Mouse (Mus musculus) neutrophil, adult 5-6 weeks (primary cell): ENCODE results near the gene Gm21954. TPM values are rescaled to one million over a fixed set of nuclear protein-coding genes. Genes with fewer than 3 reads are reported as not detected.

ENCODE experiments used
- ATAC-seq: fragments of 151-379, 151-347 bp; 2 replicates; pipeline ENCODE4 v1.8.0; 2017; ENCODE audit warnings: mild to moderate bottlenecking, moderate TSS enrichment; ENCODE audit not compliant: insufficient number of reproducible peaks, poor library complexity, low FRiP score, severe bottlenecking; ENCODE audit errors: extremely low read depth
- total RNA-seq: library from RNA; stranded (forward); fragments of 200-1000 nt; gene quantifications from 2 replicates; pipeline ENCODE4 v1.2.3, GENCODE M21; 2017

Gene Gm21954
- total RNA-seq = not detected in 2 replicates

DNA sequence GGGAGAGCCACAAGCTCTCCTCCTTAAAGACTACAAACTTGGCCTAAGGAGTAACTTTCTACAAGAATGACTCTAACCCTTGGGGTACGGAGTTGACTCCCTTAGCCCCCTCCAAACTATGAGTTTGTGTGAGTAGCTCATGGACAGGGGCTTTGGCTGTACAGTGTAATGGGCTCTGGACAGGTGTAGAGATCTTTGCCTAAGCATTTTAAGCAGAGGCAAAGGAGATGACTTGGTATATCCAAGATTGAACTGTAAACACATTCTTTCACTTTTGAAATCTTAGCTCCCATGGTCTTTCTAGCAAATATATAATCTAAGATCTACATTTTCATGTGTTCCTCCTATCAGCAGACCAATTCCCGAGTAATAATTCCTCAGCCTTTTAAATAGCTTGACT, at the start of gene Gm21954:
TSS of gene Gm21954 (minus strand) at position 101 of the 400 bp plus-strand sequence.
- no peak for ATAC-seq

DNA sequence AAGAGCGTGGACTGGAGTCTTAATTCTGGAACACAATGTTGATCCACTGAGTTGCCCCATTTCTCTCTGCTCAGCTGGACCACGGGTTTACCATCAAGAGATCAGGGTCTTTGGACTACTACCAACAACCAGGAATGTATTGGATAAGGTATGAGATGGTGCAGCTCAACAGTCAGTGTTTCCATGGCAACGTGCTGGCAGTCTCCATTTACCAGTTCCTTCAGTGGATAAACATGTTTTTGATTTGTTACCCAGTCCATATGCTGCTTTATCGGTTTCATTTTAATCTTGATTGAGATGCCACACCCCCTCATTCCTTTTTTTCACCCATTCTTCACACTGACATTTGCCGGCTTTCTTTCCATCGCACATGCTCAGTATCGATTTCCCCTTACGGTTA, 49.8 kb upstream of the Gm21954 start:
- ATAC-seq = no peak

DNA sequence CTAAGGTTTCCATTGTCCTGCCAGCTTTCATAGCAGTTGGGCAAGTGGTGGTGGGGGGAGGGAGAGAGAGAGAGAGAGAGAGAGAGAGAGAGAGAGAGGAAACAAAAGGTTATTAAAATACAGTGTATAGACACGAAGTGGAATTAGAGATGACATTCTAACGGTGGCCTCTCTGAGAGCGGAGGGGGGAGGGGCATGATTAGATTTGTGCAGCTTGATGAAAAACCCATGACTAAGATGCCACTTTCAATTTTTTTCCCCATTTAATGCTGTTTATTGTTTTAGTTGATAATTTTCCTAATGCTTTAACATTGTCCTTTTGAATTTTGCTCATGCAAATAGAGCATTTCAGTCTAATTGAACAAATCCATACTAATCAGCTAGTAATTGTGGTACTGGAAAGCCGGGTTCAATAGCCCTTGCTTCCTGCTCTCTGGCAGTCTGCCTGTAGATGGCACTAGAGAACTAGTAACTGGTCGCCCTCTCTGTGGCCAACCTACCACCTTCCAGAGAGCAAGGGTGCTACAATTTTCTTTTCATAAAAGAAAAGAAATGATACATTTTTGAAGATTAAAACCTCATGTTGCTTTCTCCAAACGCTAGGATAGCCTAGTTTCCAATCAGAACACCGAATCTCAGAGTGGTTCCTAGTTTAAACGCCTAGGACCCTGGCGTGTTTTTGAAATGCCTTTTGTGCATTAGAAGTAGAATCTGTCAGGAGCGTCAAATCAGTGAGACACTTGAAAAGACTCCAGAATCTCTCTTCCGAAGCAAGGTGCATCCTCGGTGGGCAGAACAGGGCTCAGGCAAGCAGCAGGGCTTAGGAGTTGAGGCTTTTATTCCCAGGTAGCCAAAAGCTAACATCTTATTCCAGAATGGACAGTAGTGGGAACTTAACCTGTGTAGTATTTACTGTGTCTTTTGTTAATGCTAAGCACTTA, 48.5 kb upstream of the Gm21954 start:
- no peak for ATAC-seq

DNA sequence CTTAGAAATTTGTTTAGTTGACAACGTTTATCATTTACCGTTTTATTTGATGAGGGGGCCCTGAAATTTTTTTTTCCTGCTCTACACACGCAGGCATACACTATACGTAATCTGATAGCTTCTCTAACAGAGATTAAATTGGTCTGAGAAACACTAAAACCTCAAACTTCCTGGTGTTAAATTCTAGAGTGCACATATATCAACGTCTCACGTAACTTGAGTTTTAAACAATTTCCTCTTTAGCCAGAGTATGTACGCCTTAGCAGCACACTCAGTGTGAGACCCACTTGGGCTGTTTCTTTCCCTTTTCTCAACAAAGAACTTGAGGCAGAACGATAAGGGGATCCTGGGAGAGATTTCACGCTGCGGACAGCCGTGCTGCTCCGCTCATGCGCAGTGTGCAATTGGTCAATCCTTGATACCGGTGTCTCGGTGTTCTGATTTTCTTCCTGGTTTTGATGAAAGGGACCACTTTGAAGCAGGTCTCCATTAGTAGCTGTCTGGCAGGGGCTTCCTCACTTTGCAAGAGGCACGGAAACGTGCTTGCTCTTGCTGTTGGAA, 45.5 kb upstream of the Gm21954 start:
- ATAC-seq = no peak

DNA sequence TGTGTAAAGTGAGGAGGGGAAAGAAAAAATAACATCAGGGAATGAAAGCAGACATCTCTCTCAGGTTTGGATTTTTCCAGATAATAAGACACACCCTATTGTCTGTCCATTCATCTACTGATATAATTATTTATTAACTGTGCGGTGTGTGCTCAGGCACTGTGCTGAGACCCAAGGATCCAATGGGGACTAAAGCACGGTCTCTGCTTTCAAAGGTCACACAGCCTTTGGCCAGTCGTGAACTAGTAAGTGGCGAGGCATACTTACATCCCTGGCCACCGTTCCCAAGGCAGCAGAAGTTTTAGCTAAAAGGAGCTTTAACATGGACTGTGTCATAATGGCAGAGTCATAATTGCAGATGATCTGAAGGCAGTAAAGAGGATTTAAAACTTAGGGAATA, 44.0 kb upstream of the Gm21954 start:
- ATAC-seq = no peak

DNA sequence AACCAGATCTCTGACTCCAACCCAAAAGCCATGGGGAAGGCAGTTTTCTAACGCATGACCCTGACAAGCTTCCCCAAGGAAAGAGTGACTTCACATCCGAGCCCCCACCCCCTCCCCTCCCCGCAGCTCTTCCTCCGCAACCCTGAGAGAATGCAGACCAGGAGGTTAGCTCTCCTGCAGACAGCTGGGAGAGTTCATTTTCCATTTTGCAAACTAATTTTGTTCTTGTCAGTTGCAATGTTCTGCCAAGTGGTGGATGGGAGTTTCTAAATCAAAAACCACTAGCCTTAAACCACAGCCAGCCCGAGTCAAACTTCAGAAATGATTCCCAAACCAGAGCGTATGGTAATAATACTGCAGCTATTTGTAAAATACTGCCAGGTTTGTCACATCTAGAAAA, 39.6 kb upstream of the Gm21954 start:
- ATAC-seq = no peak

DNA sequence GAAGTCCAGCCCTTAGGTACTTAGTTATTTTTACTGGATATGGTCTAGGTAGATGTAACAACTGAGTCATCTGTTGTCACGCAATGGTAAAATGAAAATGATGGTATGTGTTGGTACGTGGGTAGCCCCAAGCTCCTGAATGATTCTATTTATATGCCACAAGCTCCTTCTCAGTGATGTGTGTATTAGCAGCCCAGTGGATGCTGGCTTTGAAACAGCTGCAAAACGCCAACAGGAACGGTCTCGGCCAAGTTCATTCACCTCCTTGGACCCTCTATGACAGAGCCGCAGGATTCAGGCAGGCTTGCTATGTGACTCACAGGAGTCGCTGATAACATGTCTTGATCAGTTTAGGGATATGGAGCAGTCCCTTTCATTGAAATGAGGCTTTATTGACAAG, 38.2 kb upstream of the Gm21954 start:
- ATAC-seq = no peak

DNA sequence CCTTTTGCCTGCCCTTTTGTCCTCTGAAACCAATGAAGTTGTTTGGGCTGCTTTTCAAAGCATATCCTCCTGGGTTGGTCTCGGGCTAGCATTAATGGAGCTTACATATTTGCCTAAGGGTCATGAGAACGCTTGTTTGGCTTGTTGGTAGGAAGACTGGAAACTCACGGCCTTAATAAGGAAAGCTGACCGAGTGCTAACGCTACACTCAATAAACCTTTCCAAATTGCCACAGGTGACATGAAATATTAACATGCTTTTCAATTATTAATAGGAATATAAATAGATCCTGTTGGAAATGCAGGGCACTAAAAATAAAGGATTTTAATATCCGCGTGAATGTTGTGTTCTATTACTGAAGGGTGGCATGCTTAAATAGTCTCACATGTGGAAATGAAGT, 27.3 kb upstream of the Gm21954 start:
- no peak for ATAC-seq

DNA sequence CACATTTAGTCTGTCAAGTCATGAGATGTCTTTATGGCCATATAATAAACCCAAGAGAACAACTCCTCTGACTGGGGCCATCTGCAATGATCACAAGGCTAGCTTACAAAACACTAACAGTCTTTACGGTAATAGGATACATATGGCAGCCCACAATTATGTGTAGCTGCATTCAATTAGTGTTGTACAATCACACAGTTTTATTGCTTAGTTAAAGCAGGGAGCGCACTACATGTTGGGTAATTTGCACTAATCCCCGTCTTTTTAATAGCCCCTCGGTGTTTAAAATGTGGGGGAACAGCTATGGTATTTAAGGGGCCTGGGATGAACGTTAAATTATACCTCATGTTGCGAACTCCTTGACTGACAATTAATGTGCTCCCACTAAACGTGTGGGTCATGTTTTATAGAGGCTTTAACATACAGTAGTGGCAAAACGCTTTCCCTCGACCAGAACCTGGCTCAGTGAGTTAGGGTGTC, 24.5 kb upstream of the Gm21954 start:
- ATAC-seq = no peak

DNA sequence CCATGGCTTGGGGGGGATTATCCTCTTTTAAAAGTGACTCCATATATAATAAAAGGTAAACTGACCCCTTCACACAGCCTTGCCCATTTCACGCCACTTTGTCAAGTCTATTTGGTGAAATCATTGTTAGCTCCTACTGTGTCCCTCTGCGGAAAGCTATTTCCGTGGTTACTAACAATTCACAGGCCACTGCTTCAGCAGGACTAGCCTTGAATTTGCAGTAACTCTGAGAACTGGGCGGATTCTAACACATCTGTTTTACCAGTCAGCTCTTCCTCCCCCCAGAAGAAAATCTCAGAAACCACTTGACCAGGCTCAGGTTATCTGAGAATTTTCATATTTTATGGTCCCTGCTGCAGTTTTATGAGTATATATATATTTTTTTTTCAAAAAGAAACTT, 23.9 kb upstream of the Gm21954 start:
- no peak for ATAC-seq

DNA sequence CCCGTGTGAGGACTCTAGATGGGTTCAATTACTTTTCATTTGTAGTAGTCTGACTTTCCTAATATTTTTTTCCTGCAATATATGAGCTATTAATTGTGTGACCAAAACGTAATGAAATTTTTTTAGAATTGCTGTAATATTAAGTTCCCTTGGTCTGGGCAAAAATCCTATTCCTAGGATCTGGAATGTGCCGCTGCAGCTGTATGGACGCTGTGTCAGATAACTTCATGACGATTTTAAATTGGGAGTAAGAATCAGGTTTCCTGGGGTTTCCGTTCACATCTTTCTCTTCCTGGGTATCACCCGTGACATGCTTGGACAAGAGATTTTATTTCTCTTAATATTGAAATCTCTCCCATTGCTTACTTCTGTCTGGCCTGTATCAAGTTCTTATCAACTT, 23.2 kb upstream of the Gm21954 start:
- no peak for ATAC-seq

DNA sequence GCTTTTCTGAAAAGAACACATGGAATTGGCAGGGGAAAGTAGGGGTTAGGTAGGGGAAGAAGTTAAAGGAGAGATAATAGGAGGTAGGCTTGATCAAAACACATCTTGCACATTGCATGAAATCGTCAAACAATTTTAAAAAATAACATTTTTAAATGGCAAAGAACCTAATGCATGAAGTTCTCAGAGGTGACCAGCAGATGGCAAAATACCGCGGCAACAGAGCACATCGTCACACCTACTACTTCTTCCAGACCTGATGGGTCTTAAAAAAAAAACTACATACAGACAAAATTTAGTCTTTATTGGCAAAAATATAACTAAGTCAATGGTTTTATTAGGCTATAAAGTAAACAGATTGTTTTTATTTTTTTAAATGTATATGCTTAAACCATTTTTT, 22.3 kb upstream of the Gm21954 start:
- no peak for ATAC-seq

DNA sequence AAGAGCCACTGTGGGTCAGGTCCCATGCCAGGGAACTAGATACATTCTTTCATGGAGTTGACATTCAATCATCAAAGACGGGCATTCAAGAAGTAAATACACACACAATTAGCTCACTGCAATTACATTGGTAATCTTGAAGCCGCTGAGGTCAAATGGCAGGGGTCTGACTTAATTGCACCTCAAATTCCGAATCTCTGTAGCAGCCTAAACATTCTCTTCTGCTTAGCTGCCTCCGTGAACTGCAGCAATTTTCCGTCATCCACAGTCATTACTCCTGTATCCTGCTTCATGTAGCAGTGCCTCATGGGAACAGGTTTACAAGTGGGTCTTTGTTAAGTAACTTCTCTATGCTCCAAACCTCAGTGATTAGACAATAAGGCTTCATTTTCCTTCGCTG, 20.0 kb upstream of the Gm21954 start:
- no peak for ATAC-seq

DNA sequence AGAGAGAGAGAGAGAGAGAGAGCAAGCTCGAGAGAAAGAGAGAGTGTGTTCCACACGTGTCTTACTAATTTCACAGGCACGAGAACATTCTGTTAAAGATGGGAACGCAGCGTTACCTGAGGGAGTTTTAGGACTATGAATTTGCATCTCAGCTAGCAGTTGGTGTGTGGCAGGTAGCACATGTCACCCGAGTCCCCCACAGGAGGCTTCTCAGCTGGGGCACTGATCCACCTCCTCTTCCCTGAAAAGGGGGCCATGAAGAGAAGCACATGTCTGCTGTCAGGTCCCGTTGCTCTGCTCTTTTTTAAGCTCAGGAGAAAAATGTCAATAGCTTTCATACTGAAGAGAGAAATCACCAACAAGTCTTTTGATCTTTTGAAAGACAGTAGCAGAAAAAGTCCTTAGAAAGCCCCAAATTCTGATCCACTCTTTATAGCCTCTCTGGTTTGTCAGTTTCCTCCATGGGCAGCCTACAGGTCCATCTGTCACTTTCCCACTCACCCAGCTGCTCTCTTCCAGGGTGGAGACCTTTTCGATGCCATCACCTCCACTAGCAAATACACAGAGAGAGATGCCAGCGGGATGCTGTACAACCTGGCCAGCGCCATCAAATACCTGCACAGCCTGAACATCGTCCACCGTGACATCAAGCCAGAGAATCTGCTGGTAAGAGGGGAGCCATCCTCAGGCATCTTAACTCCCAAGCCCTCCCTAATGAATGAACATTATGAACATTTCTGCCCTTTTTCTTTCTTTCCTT, 17.4 kb upstream of the Gm21954 start:
- ATAC-seq = no peak

DNA sequence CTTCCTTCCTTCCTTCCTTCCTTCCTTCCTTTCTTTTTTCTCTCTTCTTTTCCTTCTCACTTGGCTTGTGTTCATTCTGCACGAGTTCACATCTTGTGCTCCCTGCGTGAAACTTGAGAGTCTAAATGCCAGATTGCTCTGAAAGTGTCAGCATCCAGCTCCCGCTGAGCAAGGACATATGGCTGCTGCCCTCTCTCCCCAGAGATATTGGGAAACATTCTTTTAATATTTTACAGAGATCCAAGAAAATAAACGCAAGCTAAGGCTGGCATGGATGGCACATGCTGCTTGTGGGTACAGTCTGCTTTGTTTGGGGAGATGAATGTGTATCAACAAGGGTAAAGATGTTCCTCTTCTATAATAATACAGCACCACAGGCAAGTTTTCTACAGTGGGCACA, 11.3 kb upstream of the Gm21954 start:
- ATAC-seq = no peak

DNA sequence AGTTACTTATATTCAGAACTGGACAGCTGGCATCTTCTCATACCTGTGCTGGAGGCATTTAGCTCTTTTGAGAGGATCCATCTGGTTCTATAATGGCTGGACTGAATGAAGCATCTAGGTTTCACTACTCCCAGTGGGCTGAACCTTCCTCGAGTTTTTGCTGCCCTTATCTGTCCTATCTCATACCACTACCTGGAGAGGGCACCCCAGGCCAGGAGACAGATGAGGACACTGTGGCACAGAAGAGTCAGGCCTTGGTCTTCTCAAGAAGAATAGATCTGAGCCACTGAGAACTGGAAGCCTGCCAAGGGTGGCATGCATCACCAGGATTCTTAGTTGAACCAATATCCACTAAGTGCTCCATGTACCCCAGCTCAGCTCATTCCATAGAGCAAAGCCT, 9.1 kb upstream of the Gm21954 start:
- no peak for ATAC-seq

DNA sequence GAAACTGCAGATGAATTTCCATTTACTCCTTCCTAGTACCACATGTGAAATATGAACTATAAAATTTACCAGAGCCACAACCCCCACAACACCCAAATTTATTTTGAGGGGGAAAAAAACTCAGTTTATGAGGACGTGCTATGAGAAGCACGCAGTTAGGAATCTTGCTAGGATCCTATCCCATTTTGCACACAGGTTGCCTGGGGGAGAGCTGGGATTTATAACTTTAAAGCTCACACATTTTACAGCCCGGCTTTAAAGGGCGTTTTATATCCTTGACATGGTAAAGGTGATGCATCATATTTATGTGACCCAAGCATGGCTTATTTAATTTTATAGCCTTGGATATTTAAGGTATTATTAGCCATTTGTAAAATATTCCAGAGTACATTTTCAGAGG, 7.3 kb upstream of the Gm21954 start:
- no peak for ATAC-seq

DNA sequence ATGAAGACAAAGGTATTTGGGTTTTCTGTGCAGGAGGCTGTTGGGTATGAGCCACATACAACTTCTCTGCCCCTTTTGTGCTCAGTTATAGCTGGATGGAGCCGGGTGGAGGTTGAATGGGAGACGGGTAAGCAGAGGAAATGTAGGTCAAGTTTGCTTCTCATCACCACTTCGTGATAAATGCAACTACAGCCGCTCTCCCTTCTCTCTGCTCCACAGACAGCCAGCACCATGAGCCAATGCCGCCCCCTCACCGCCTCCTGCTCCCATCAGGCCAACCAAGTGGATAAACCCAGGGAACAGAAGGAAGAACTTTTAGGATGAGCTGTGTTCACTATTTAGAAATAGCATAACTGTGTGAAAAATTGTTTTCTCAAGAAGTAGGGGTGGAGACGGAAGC, 4.7 kb upstream of the Gm21954 start:
- no peak for ATAC-seq

DNA sequence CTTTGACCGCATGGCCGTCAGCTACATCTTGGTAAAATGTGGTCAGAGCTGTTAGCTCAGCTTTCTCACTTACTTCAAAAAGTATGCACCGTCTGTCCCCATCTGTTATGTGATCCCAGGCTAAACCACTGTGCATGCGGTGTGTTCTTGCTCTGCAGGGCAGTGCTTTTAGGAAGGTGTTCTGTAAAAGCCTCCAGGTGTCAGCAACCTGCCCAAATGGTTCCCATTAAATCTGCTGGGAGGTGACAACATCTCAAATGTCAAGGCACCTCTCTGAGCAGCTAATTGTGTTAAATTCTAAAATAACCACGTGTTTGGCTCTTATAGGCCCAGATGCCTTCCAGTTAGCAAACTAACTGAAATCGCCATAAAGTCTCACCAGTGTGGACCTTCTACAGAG, 1.1 kb upstream of the Gm21954 start:
- ATAC-seq = no peak

DNA sequence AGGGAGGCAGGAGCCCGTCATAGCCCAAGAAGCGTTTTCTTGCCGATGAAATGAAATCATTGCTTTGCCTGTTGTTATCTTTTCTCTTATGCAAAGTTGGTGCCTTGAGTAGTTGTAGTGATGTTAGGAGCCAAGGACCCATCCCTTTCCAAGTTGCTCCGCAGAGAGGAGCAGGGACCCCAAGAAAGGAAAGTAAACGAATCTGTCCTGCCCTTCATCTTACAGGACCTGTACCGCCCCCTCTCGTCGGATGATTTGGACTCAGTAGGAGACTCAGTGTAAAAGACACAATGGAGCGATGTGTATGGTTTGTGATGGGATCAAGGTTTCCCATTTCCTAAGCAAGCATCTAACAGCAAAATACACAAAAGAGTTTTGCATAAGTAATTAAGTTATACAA, 5.7 kb downstream of the Gm21954 start:
- ATAC-seq = no peak
